Mouse (Mus musculus): ENCODE measurements around the gene Eftud2. TPM values are rescaled to one million over a fixed set of nuclear protein-coding genes. Genes with fewer than 3 reads are reported as not detected.

Gene Eftud2
- polyA plus RNA-seq, 1 experiment from 2014 or later: 87.3 TPM

GRCm38 (mm10) chr11:102819021-102819782, 61.6 kb downstream of the Eftud2 start, which contains the start of gene Gjc1:
TSS of gene Gjc1 (minus strand) at chr11:102819700.
- ATAC-seq (ENCODE audit: low read depth): no peak
- Histone ChIP-seq H3K4me1 (ENCODE audit: control insufficient read depth, low read depth, low read length) (peaks cover 3% of the 10 kb centered on the region; the same call in 1 of the 2 replicates), H3K9me3 (replicated peaks; ENCODE audit: control insufficient read depth, low read length) (no peaks in the 10 kb centered on the region), H3K27ac (ENCODE audit: low read length) (no peak within 1 kb of the TSS), H3K36me3 (ENCODE audit: control insufficient read depth, insufficient read depth) (no peaks in the 10 kb centered on the region), H3K27me3 (ENCODE audit: control insufficient read depth, insufficient read depth, low read depth, low read length) (peaks cover 62% of the 10 kb centered on the region), H3K4me2 (ENCODE audit: low read depth, low read length) (peak within 1 kb of the TSS; percentile 74), H3K4me3 (ENCODE audit: low read depth, low read length) (peak within 1 kb of the TSS; percentile 56), H3K9ac (ENCODE audit: low read depth, low read length) (peak within 1 kb of the TSS; percentile 21; the same call in 1 of the 2 replicates)
- under 1% methylated on average over 79 of the region's 97 CpGs for WGBS (ENCODE audit: insufficient replicate concordance)

GRCm38 (mm10) chr11:102818121-102819020, 62.4 kb downstream of the Eftud2 start:
- 1% methylated on average over 55 of the region's 92 CpGs for WGBS (ENCODE audit: insufficient replicate concordance)
- peaks cover 3% of the 10 kb centered on the region; the same call in 1 of the 2 replicates for H3K4me1 ChIP-seq (ENCODE audit: control insufficient read depth, low read depth, low read length)
- peak overlapping the region; percentile 74 for H3K4me2 ChIP-seq (ENCODE audit: low read depth, low read length)
- H3K9ac ChIP-seq (ENCODE audit: low read depth, low read length): peak overlapping the region; percentile 21; the same call in 1 of the 2 replicates
- no peaks in the 10 kb centered on the region for H3K9me3 ChIP-seq (replicated peaks; ENCODE audit: control insufficient read depth, low read length)
- no peak overlapping the region for H3K27ac ChIP-seq (ENCODE audit: low read length)
- no peak for ATAC-seq (ENCODE audit: low read depth)
- no peaks in the 10 kb centered on the region for H3K36me3 ChIP-seq (ENCODE audit: control insufficient read depth, insufficient read depth)
- H3K27me3 ChIP-seq (ENCODE audit: control insufficient read depth, insufficient read depth, low read depth, low read length): peaks cover 62% of the 10 kb centered on the region
- H3K4me3 ChIP-seq (ENCODE audit: low read depth, low read length): peak overlapping the region; percentile 56

DNA sequence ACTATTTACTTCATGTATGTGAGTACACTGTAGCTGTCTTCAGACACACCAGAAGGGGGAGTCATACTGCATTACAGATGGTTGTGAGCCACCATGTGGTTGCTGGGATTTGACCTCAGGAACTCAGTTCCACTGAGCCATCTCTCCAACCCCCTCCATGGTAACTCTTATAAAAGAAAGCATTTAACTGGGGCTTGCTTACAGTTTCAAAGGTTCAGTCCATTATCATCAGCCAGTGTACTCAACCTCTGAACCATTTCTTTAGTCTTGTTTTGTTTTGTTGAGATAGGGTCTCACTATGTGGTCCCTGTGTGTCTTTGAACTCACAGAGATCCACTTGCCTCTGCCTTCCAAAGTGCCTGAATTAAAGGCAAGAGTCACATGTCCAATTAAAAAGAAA, 65.9 kb downstream of the Eftud2 start:
- Histone ChIP-seq H3K9ac (ENCODE audit: low read depth, low read length) (no peak overlapping the region), H3K4me2 (ENCODE audit: low read depth, low read length) (no peak overlapping the region), H3K36me3 (ENCODE audit: control insufficient read depth, insufficient read depth) (no peaks in the 10 kb centered on the region), H3K4me1 (ENCODE audit: control insufficient read depth, low read depth, low read length) (peaks cover 3% of the 10 kb centered on the region; the same call in 1 of the 2 replicates), H3K4me3 (ENCODE audit: low read depth, low read length) (no peak overlapping the region), H3K27ac (ENCODE audit: low read length) (no peak overlapping the region), H3K9me3 (replicated peaks; ENCODE audit: control insufficient read depth, low read length) (no peaks in the 10 kb centered on the region), H3K27me3 (ENCODE audit: control insufficient read depth, insufficient read depth, low read depth, low read length) (peaks cover 42% of the 10 kb centered on the region)
- no peak for ATAC-seq (ENCODE audit: low read depth)

GRCm38 (mm10) chr11:102810721-102811485, 69.9 kb downstream of the Eftud2 start:
- no peak overlapping the region for H3K9ac ChIP-seq (ENCODE audit: low read depth, low read length)
- H3K9me3 ChIP-seq (replicated peaks; ENCODE audit: control insufficient read depth, low read length): no peaks in the 10 kb centered on the region
- H3K4me1 ChIP-seq (ENCODE audit: control insufficient read depth, low read depth, low read length): no peaks in the 10 kb centered on the region
- ATAC-seq (ENCODE audit: low read depth): no peak
- no peaks in the 10 kb centered on the region for H3K36me3 ChIP-seq (ENCODE audit: control insufficient read depth, insufficient read depth)
- H3K27ac ChIP-seq (ENCODE audit: low read length): no peak overlapping the region
- H3K27me3 ChIP-seq (ENCODE audit: control insufficient read depth, insufficient read depth, low read depth, low read length): peaks cover 3% of the 10 kb centered on the region; the same call in 1 of the 2 replicates
- H3K4me3 ChIP-seq (ENCODE audit: low read depth, low read length): no peak overlapping the region
- WGBS (ENCODE audit: insufficient replicate concordance): 48% methylated on average over 4 of the region's 4 CpGs
- no peak overlapping the region for H3K4me2 ChIP-seq (ENCODE audit: low read depth, low read length)

DNA sequence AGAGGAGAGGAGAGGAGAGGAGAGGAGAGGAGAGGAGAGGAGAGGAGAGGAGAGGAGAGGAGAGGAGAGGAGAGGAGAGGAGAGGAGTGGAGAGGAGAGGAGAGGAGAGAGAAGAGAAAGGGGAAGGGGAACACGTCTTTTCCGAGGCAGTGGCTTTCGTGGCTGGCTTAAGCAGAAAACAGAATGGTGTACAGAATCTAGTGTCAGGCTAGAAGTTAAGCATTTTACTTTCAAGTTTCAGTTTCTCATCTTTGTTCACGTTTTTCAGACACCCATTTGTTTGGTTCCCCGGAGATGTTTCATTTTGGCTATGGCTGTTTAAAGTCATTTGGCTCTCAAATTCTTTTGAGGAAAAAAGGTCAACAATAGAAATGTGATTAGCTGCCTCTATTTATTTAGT, 72.5 kb downstream of the Eftud2 start:
- 32% methylated on average over 5 of the region's 5 CpGs for WGBS (ENCODE audit: insufficient replicate concordance)

GRCm38 (mm10) chr11:102803453-102803852, 77.3 kb downstream of the Eftud2 start:
- no peak overlapping the region for H3K27ac ChIP-seq (ENCODE audit: low read length)
- H3K4me3 ChIP-seq (ENCODE audit: low read depth, low read length): no peak overlapping the region
- WGBS (ENCODE audit: insufficient replicate concordance): 65% methylated on average over 5 of the region's 5 CpGs
- no peaks in the 10 kb centered on the region for H3K4me1 ChIP-seq (ENCODE audit: control insufficient read depth, low read depth, low read length)
- H3K9me3 ChIP-seq (replicated peaks; ENCODE audit: control insufficient read depth, low read length): no peaks in the 10 kb centered on the region
- no peaks in the 10 kb centered on the region for H3K27me3 ChIP-seq (ENCODE audit: control insufficient read depth, insufficient read depth, low read depth, low read length)
- H3K9ac ChIP-seq (ENCODE audit: low read depth, low read length): no peak overlapping the region
- no peak for ATAC-seq (ENCODE audit: low read depth)
- no peak overlapping the region for H3K4me2 ChIP-seq (ENCODE audit: low read depth, low read length)
- H3K36me3 ChIP-seq (ENCODE audit: control insufficient read depth, insufficient read depth): no peaks in the 10 kb centered on the region

More for the DNA sequence above, 72.5 kb downstream of the Eftud2 start:
- Histone ChIP-seq H3K9ac (ENCODE audit: low read depth, low read length) (no peak overlapping the region), H3K9me3 (replicated peaks; ENCODE audit: control insufficient read depth, low read length) (no peaks in the 10 kb centered on the region), H3K27ac (ENCODE audit: low read length) (no peak overlapping the region), H3K4me1 (ENCODE audit: control insufficient read depth, low read depth, low read length) (no peaks in the 10 kb centered on the region), H3K27me3 (ENCODE audit: control insufficient read depth, insufficient read depth, low read depth, low read length) (no peaks in the 10 kb centered on the region), H3K36me3 (ENCODE audit: control insufficient read depth, insufficient read depth) (no peaks in the 10 kb centered on the region), H3K4me2 (ENCODE audit: low read depth, low read length) (no peak overlapping the region), H3K4me3 (ENCODE audit: low read depth, low read length) (no peak overlapping the region)
- ATAC-seq (ENCODE audit: low read depth): no peak

- Histone ChIP-seq H3K27me3 (ENCODE audit: control insufficient read depth, insufficient read depth, low read depth, low read length) (no peaks in the 10 kb centered on the region), H3K36me3 (ENCODE audit: control insufficient read depth, insufficient read depth) (no peaks in the 10 kb centered on the region), H3K27ac (ENCODE audit: low read length) (no peak overlapping the region), H3K9me3 (replicated peaks; ENCODE audit: control insufficient read depth, low read length) (no peaks in the 10 kb centered on the region), H3K4me1 (ENCODE audit: control insufficient read depth, low read depth, low read length) (no peaks in the 10 kb centered on the region), H3K9ac (ENCODE audit: low read depth, low read length) (no peak overlapping the region), H3K4me3 (ENCODE audit: low read depth, low read length) (no peak overlapping the region), H3K4me2 (ENCODE audit: low read depth, low read length) (no peak overlapping the region)
- 56% methylated on average over 8 of the region's 8 CpGs for WGBS (ENCODE audit: insufficient replicate concordance)
- no peak for ATAC-seq (ENCODE audit: low read depth)
Observed at GRCm38 (mm10) chr11:102794157-102794556, 86.6 kb downstream of the Eftud2 start.

DNA sequence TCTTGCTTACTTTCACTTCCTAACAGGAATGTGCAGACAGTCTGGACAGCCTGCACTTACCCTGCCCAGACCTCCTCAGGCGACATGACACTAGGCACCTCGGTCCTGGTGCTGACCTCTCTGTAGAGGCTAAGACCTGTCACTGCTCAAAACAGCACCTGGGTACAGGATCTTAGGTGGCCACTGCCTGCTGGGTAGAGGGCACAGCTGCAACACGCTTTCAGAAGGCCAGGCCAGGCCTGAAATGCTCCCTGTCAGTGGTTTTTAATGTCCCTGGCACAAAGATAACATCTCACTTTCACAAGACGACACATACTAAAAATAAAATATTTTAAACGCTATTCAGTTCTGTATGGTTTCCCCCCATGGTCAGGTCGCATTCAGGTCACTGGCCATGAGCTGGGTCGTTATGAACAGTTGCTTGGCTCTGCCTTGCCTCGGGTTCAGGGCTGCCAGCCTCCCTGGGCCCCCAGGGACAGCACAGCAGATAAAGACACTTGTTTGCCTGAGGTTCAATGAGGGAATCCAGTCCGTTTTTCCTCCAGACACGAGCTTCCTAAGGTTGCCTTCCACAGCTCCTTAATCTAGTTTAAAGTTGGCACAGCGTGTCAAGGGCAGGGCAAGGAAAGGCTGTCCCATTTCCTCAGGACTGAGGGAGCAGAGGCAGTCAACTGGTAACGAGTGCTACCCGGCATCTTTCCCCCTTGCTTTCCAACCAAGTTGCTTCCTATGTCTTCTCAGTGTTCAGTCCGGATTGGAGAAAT, 88.9 kb downstream of the Eftud2 start:
- 42% methylated on average over 14 of the region's 14 CpGs for WGBS (ENCODE audit: insufficient replicate concordance)

More for the DNA sequence above, 88.9 kb downstream of the Eftud2 start:
- ATAC-seq (ENCODE audit: low read depth): no peak
- Histone ChIP-seq H3K9ac (ENCODE audit: low read depth, low read length) (no peak overlapping the region), H3K27ac (ENCODE audit: low read length) (no peak overlapping the region), H3K4me3 (ENCODE audit: low read depth, low read length) (no peak overlapping the region), H3K4me1 (ENCODE audit: control insufficient read depth, low read depth, low read length) (no peaks in the 10 kb centered on the region), H3K36me3 (ENCODE audit: control insufficient read depth, insufficient read depth) (no peaks in the 10 kb centered on the region), H3K4me2 (ENCODE audit: low read depth, low read length) (no peak overlapping the region), H3K27me3 (ENCODE audit: control insufficient read depth, insufficient read depth, low read depth, low read length) (no peaks in the 10 kb centered on the region), H3K9me3 (replicated peaks; ENCODE audit: control insufficient read depth, low read length) (no peaks in the 10 kb centered on the region)

Measured in liver, embryonic 16.5 days (tissue).